Mouse (Mus musculus): Measurements from ENCODE around the gene Ciz1. TPM values are rescaled to one million over a fixed set of nuclear protein-coding genes. Genes with fewer than 3 reads are reported as not detected.

Ciz1 gene
- polyA plus RNA-seq, 1 experiment from 2014 or later, result 41.9 TPM

DNA sequence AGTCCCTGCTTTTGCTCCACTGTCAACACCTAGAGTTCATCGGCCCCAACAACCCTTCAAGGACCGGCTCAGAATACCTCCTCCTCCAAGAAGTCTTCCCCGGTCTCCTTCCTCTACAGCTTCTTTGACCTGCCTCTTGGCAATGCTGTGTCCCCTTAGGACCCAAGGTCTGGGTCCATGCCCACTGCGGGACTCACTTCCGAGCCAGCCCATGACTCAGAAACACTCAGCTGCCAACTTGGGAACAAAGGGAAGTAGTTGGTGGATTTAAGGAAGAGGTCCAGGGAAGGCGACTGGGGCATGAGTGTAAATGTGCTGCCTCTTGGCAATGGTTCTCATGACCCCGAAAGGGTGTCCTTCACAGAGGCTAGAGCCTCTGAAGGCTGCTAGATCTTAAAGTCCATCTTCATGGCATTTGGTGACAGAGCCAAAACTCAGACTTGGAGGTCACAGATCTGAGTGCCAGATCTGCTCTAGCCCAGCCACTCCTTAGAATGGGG is 27.9 kb downstream of the Ciz1 start:
- H3K27me3 ChIP-seq (ENCODE audit: control insufficient read depth, insufficient read depth, low read length), result 0 out of 2 replicates have a peak, but pooled peaks cover 2% of the 10 kb centered on the region
- WGBS, result 87% methylated on average over 7 of the region's 7 CpGs
- peaks cover 11% of the 10 kb centered on the region; the same call in 1 of the 2 replicates for H3K36me3 ChIP-seq (ENCODE audit: control insufficient read depth, insufficient read depth, low read length)
- H3K4me3 ChIP-seq (replicated peaks; ENCODE audit: low read length), result no peak overlapping the region
- no peak overlapping the region for H3K9ac ChIP-seq (ENCODE audit: low read length)
- H3K27ac ChIP-seq (ENCODE audit: low read length), result no peak overlapping the region
- ATAC-seq (ENCODE audit: insufficient read depth, low FRiP score), result no peak
- no peak overlapping the region for H3K4me2 ChIP-seq (ENCODE audit: low read depth, low read length)
- no peaks in the 10 kb centered on the region for H3K9me3 ChIP-seq (replicated peaks; ENCODE audit: control insufficient read depth, low read length)
- H3K4me1 ChIP-seq (ENCODE audit: control insufficient read depth, insufficient read depth, low read length), result peaks cover 6% of the 10 kb centered on the region; the same call in 1 of the 2 replicates

DNA sequence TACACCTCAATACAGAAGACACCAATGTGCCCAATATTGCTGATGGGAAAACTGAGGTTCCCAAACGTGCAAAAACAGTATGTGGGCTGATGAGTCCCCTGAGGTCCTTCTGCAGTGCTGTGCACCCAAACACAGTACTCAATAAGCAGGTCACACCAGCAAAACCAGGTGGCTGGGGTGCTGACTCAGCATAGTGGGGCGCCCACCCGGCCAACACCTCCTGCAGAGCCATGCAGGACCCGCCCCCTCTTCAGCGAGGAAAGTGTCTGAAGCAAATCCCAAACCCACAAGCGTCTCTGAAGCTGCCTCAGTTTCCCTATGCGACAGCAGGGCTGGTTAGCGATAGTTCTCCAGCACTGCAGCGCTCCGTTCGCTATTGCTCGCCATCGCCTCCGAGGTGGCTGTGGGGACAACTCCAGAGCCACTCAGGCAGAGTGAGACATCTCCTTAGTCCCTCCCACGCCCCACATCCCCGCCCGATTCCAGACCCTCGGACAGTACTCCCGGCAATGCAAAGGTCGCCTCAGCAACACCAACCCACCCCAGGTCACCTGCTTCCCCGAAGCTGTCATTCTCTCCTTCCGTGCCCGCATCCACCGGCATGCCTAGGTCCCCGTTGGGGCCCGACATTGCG is 29.1 kb downstream of the Ciz1 start:
- Histone ChIP-seq H3K36me3 (ENCODE audit: control insufficient read depth, insufficient read depth, low read length) (0 out of 2 replicates have a peak, but pooled peaks cover 2% of the 10 kb centered on the region), H3K4me3 (replicated peaks; ENCODE audit: low read length) (peak overlapping the region; percentile 66), H3K4me1 (ENCODE audit: control insufficient read depth, insufficient read depth, low read length) (peaks cover 6% of the 10 kb centered on the region; the same call in 1 of the 2 replicates), H3K27ac (ENCODE audit: low read length) (peak overlapping the region; percentile 39; the same call in 1 of the 2 replicates), H3K27me3 (ENCODE audit: control insufficient read depth, insufficient read depth, low read length) (0 out of 2 replicates have a peak, but pooled peaks cover 2% of the 10 kb centered on the region), H3K9me3 (replicated peaks; ENCODE audit: control insufficient read depth, low read length) (no peaks in the 10 kb centered on the region), H3K4me2 (ENCODE audit: low read depth, low read length) (peak overlapping the region; percentile 93), H3K9ac (ENCODE audit: low read length) (peak overlapping the region; percentile 71)
- ATAC-seq (ENCODE audit: insufficient read depth, low FRiP score), result peak; percentile 38
- under 1% methylated on average over 27 of the region's 27 CpGs for WGBS

DNA sequence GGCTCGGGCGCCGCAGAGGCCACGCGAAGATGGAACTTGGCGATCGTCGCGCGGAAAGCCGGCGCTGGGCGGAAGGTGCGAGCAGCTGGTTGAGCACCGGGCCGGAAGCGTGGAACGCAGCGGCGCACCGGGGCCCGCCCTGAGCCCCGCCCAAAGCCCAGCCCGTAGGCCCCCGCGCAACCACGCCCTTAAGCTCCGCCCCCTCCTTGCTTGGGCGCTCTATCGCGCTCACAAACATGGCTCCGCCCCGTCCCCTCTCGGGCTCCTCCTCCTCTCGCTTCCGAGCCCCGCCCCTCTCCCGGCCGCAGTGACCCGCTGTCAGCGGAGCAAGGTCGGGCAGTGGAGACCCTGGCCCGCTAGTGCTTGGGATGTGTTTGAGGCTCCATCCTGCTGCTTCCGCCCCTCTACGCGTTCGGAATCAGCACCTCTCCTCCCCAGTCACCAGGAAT is 29.7 kb downstream of the Ciz1 start, which contains the start of gene 1110008P14Rik:
Gene 1110008P14Rik, minus strand, starts transcription at position 164 of the 449 bp plus-strand sequence.
- peaks cover 6% of the 10 kb centered on the region; the same call in 1 of the 2 replicates for H3K4me1 ChIP-seq (ENCODE audit: control insufficient read depth, insufficient read depth, low read length)
- H3K27me3 ChIP-seq (ENCODE audit: control insufficient read depth, insufficient read depth, low read length), result 0 out of 2 replicates have a peak, but pooled peaks cover 2% of the 10 kb centered on the region
- peak within 1 kb of the TSS; percentile 66 for H3K4me3 ChIP-seq (replicated peaks; ENCODE audit: low read length)
- no peaks in the 10 kb centered on the region for H3K9me3 ChIP-seq (replicated peaks; ENCODE audit: control insufficient read depth, low read length)
- WGBS, result 1% methylated on average over 46 of the region's 47 CpGs
- peak within 1 kb of the TSS; percentile 93 for H3K4me2 ChIP-seq (ENCODE audit: low read depth, low read length)
- H3K27ac ChIP-seq (ENCODE audit: low read length), result peak within 1 kb of the TSS; percentile 39; the same call in 1 of the 2 replicates
- peak; percentile 93 for ATAC-seq (ENCODE audit: insufficient read depth, low FRiP score)
- H3K9ac ChIP-seq (ENCODE audit: low read length), result peak within 1 kb of the TSS; percentile 71
- no peaks in the 10 kb centered on the region for H3K36me3 ChIP-seq (ENCODE audit: control insufficient read depth, insufficient read depth, low read length)

DNA sequence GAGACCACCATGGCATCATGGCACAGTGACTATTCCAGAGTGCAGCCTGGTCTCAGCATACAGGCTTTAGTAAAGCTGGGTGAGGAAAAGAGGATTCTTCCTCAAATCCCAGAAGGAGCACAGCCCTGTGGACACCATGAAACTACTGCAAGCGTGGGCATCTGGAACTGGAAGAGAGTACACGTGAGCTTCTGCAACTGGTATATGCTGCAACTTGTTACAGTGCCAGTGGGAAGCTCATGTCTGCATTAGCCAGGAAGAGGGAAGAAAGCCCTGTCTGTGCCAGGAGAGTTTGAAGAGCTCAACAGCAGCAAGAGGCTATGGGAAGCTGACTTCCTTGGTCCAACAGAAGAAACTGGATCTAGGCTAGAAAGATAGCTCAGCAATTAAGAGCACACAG is 30.6 kb downstream of the Ciz1 start:
- H3K4me2 ChIP-seq (ENCODE audit: low read depth, low read length), result no peak overlapping the region
- H3K4me3 ChIP-seq (replicated peaks; ENCODE audit: low read length), result no peak overlapping the region
- no peak overlapping the region for H3K27ac ChIP-seq (ENCODE audit: low read length)
- H3K9ac ChIP-seq (ENCODE audit: low read length), result no peak overlapping the region
- 0 out of 2 replicates have a peak, but pooled peaks cover 2% of the 10 kb centered on the region for H3K27me3 ChIP-seq (ENCODE audit: control insufficient read depth, insufficient read depth, low read length)
- no peak for ATAC-seq (ENCODE audit: insufficient read depth, low FRiP score)
- no peaks in the 10 kb centered on the region for H3K36me3 ChIP-seq (ENCODE audit: control insufficient read depth, insufficient read depth, low read length)
- no peaks in the 10 kb centered on the region for H3K9me3 ChIP-seq (replicated peaks; ENCODE audit: control insufficient read depth, low read length)
- H3K4me1 ChIP-seq (ENCODE audit: control insufficient read depth, insufficient read depth, low read length), result peaks cover 6% of the 10 kb centered on the region; the same call in 1 of the 2 replicates
- WGBS, result 79% methylated on average over 2 of the region's 2 CpGs

DNA sequence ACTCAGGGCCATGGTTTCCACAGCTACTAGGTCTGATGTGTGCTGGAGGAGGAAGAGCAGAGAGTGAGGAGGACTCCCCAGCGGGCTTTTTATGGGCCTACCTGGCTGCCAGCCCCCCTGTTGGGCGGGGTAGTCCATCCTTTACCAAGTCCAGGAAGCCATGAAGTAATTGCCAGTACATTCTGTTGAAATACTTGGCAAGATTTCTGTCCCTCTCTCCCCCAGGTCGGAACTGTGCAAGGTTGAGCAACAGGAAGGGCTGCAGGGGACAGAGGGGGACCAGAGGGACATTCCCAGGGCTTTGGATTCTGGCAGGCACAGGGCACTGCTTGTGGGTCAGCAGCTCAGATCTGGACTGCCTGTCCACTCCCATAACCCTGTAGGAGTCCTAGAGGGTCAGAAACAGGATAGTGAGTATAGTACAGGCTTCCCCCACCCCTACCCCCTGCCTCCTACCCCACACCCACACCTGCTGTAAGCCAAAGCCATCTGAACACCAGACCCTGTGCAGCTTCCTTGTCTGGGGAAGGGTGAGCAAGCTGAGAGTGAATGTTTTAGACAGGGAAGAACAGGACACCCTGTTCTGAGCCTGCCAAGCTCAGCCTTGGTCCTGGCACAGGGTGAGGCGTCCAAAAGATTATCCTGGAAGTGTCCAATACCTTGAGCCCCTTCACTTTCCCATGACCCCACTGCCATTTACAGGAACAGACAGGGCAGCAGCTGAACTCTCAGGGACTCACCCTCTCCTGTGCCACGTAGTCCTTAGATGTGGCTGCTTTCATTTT is 35.8 kb downstream of the Ciz1 start, which contains the start of gene Lcn2:
Gene Lcn2, minus strand, starts transcription at position 547 of the 785 bp plus-strand sequence.
- Histone ChIP-seq H3K4me3 (replicated peaks; ENCODE audit: low read length) (no peak within 1 kb of the TSS), H3K9ac (ENCODE audit: low read length) (no peak within 1 kb of the TSS; the same call in 1 of the 2 replicates), H3K27me3 (ENCODE audit: control insufficient read depth, insufficient read depth, low read length) (0 out of 2 replicates have a peak, but pooled peaks cover 2% of the 10 kb centered on the region), H3K4me1 (ENCODE audit: control insufficient read depth, insufficient read depth, low read length) (no peaks in the 10 kb centered on the region), H3K4me2 (ENCODE audit: low read depth, low read length) (no peak within 1 kb of the TSS), H3K27ac (ENCODE audit: low read length) (no peak within 1 kb of the TSS), H3K36me3 (ENCODE audit: control insufficient read depth, insufficient read depth, low read length) (no peaks in the 10 kb centered on the region), H3K9me3 (replicated peaks; ENCODE audit: control insufficient read depth, low read length) (no peaks in the 10 kb centered on the region)
- 51% methylated on average over 5 of the region's 5 CpGs for WGBS
- ATAC-seq (ENCODE audit: insufficient read depth, low FRiP score), result no peak

DNA sequence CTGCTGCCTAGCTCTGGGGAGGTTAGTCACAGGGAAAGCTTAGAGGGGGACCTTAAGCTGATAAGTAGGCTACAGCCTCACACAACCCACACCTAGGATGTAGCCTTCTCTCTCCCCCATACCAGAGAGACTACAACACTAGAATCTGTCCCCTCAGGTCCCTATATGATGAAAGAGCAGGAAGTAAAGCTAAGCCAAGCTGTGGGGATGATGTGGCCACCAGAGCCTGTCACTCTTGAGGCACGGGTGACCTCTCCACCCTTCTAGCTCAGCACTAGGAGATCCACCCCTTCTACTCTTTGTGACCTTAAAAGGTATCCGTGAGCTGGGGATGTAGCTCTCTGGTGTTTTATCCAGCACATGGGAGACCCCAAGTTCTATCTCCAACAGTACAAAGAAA is 37.0 kb downstream of the Ciz1 start:
- ATAC-seq (ENCODE audit: insufficient read depth, low FRiP score), result no peak
- Histone ChIP-seq H3K27ac (ENCODE audit: low read length) (no peak overlapping the region), H3K4me1 (ENCODE audit: control insufficient read depth, insufficient read depth, low read length) (no peaks in the 10 kb centered on the region), H3K36me3 (ENCODE audit: control insufficient read depth, insufficient read depth, low read length) (no peaks in the 10 kb centered on the region), H3K9ac (ENCODE audit: low read length) (no peak overlapping the region), H3K4me3 (replicated peaks; ENCODE audit: low read length) (no peak overlapping the region), H3K9me3 (replicated peaks; ENCODE audit: control insufficient read depth, low read length) (no peaks in the 10 kb centered on the region), H3K27me3 (ENCODE audit: control insufficient read depth, insufficient read depth, low read length) (no peaks in the 10 kb centered on the region), H3K4me2 (ENCODE audit: low read depth, low read length) (no peak overlapping the region)
- WGBS, result 64% methylated on average over 2 of the region's 2 CpGs

DNA sequence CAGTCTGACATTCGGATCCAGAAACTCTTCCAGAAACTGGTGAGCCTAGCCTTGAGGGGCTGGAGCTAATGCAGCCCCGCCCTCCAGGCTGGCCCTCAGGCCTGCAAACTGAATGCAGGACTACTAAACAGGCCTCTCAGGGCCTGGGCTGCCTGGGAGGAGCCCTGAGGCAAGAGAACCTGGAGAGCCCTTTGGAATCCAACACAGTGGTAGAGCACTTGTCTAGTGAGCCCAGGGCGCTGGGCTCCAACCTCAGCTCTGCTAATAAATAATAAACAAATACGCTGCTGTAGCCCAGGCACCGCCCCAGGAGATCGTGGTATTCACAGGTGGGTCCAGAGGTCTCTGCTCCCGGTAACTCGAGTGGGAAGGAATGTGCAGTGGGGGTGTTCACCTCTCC is 38.7 kb downstream of the Ciz1 start:
- Histone ChIP-seq H3K4me2 (ENCODE audit: low read depth, low read length) (no peak overlapping the region), H3K9me3 (replicated peaks; ENCODE audit: control insufficient read depth, low read length) (no peaks in the 10 kb centered on the region), H3K27me3 (ENCODE audit: control insufficient read depth, insufficient read depth, low read length) (no peaks in the 10 kb centered on the region), H3K4me3 (replicated peaks; ENCODE audit: low read length) (no peak overlapping the region), H3K4me1 (ENCODE audit: control insufficient read depth, insufficient read depth, low read length) (peaks cover 5% of the 10 kb centered on the region), H3K36me3 (ENCODE audit: control insufficient read depth, insufficient read depth, low read length) (no peaks in the 10 kb centered on the region), H3K9ac (ENCODE audit: low read length) (0 out of 2 replicates have a peak overlapping the region, but pooled peaks have one; percentile 26), H3K27ac (ENCODE audit: low read length) (no peak overlapping the region)
- no peak for ATAC-seq (ENCODE audit: insufficient read depth, low FRiP score)
- 58% methylated on average over 8 of the region's 8 CpGs for WGBS

DNA sequence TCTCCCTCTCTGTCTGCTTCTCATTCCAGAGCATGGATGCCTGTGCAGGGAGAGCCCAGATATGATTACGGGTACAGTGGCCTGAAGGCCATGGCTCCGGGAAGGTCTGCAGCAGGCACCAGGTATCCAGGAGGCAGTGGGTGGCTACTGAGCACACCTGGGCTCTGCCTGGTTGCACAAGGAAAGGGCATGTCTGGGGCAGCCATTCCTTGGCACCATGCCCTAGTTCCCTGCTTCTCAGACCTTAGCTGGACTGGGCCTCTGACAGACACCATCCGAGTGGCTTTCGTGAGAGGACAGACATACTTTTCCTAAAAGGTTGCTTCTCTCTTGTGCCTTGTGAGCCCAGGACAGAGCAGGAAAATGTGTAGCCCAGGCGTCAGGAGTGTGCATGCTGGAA is 39.9 kb downstream of the Ciz1 start:
- H3K4me3 ChIP-seq (replicated peaks; ENCODE audit: low read length), result no peak overlapping the region
- no peak overlapping the region for H3K27ac ChIP-seq (ENCODE audit: low read length)
- H3K9me3 ChIP-seq (replicated peaks; ENCODE audit: control insufficient read depth, low read length), result no peaks in the 10 kb centered on the region
- no peak for ATAC-seq (ENCODE audit: insufficient read depth, low FRiP score)
- peaks cover 9% of the 10 kb centered on the region for H3K4me1 ChIP-seq (ENCODE audit: control insufficient read depth, insufficient read depth, low read length)
- H3K4me2 ChIP-seq (ENCODE audit: low read depth, low read length), result no peak overlapping the region
- H3K27me3 ChIP-seq (ENCODE audit: control insufficient read depth, insufficient read depth, low read length), result no peaks in the 10 kb centered on the region
- H3K36me3 ChIP-seq (ENCODE audit: control insufficient read depth, insufficient read depth, low read length), result no peaks in the 10 kb centered on the region
- no peak overlapping the region for H3K9ac ChIP-seq (ENCODE audit: low read length)
- WGBS, result 76% methylated on average over 5 of the region's 5 CpGs
